13 mouse cellular contexts compared by ENCODE assay signal in genomic region chr8:72353700-72354045, GRCm38 (mm10). TPM values are rescaled to one million over a fixed set of nuclear protein-coding genes. Genes with fewer than 3 reads are reported as not detected.
DNase-seq lines count a peak whose midpoint lies in the region; ATAC-seq and TF ChIP-seq lines count a peak whose summit lies in the region.
"Had no signal": no experiment of that assay in that cellular context is flagged by ENCODE, and none has a peak within 500 bp of the region (broad histone marks: within the 10 kb centered on the region; RNA-seq: fewer than 3 reads in every experiment).

No protein-coding gene starts in this region.

- no peak; the same call in none of the 2 replicates for ATAC-seq in heart, embryonic 14.5 days (ENCODE audit: insufficient number of reproducible peaks, insufficient read depth, low FRiP score, low read depth)
- no peak for ATAC-seq in lung, embryonic 14.5 days (ENCODE audit: insufficient read depth)
- ATAC-seq in liver, embryonic 16.5 days (ENCODE audit: low read depth), result no peak

- peak overlapping the region; percentile 45; the same call in 1 of the 2 replicates for H3K9ac ChIP-seq in heart, embryonic 14.5 days (ENCODE audit: low read length)
- no peak overlapping the region for H3K9ac ChIP-seq in lung, embryonic 14.5 days
- no peak overlapping the region for H3K9ac ChIP-seq in liver, embryonic 16.5 days (ENCODE audit: low read depth, low read length)
- H3K9ac ChIP-seq: embryonic facial prominence, embryonic 15.5 days; hindbrain, embryonic 14.5 days had no signal

- no peaks in the 10 kb centered on the region for H3K27me3 ChIP-seq in heart, embryonic 14.5 days (ENCODE audit: control insufficient read depth, insufficient read depth, low read length)
- no peaks in the 10 kb centered on the region for H3K27me3 ChIP-seq in lung, embryonic 14.5 days (ENCODE audit: insufficient read depth, low read length)
- H3K27me3 ChIP-seq in liver, embryonic 16.5 days (ENCODE audit: control insufficient read depth, insufficient read depth, low read depth, low read length), result no peaks in the 10 kb centered on the region
- H3K27me3 ChIP-seq: CH12.LX; embryonic facial prominence, embryonic 15.5 days had no signal

- 33% methylated on average over 7 of the region's 7 CpGs for WGBS in heart, embryonic 14.5 days
- WGBS in lung, embryonic 14.5 days, result 79% methylated on average over 7 of the region's 7 CpGs
- WGBS in liver, embryonic 16.5 days (ENCODE audit: insufficient replicate concordance), result 58% methylated on average over 7 of the region's 7 CpGs

- no peak for TF ChIP-seq CTCF in lung, embryonic 14.5 days (IDR thresholded peaks at IDR 0.05; ENCODE audit: low read depth)

- no peak overlapping the region for H3K4me2 ChIP-seq in heart, embryonic 14.5 days (ENCODE audit: low read length)
- H3K4me2 ChIP-seq in lung, embryonic 14.5 days, result no peak overlapping the region
- H3K4me2 ChIP-seq in liver, embryonic 16.5 days (ENCODE audit: low read depth, low read length), result no peak overlapping the region
- H3K4me2 ChIP-seq: embryonic facial prominence, embryonic 15.5 days; hindbrain, embryonic 14.5 days had no signal

- H3K4me1 ChIP-seq in heart, embryonic 14.5 days (ENCODE audit: control insufficient read depth in 2 of 2, insufficient read depth in 2 of 2, low read length in 2 of 2), result peaks cover 18 to 33% of the 10 kb centered on the region in 2 experiments
- H3K4me1 ChIP-seq in lung, embryonic 14.5 days (ENCODE audit: insufficient read depth), result no peaks in the 10 kb centered on the region
- peaks cover 39% of the 10 kb centered on the region for H3K4me1 ChIP-seq in liver, embryonic 16.5 days (ENCODE audit: control insufficient read depth, low read depth, low read length)
- H3K4me1 ChIP-seq: embryonic facial prominence, embryonic 15.5 days had no signal

- intact Hi-C loops in heart, postnatal 36 days (cut with DNase I), result no loop called here
- intact Hi-C loops in gastrocnemius, postnatal 14 days (cut with DNase I; ENCODE audit: low total_unique reads), result no loop called here

- no peak for DNase-seq in heart, postnatal 36 days
- peak; percentile 41 for DNase-seq in lung, embryonic 14.5 days
- no peak for DNase-seq in lung, postnatal 36 days
- peak; percentile 50 for DNase-seq in T-cell, adult 2 months (ENCODE audit: low spot score)
- DNase-seq in gastrocnemius, postnatal 14 days, result no peak
- no peak for DNase-seq in urinary bladder, adult 2 months (ENCODE audit: low spot score)
- DNase-seq: cerebellum, postnatal 14 days had no signal

- H3K27ac ChIP-seq in heart, embryonic 14.5 days (replicated peaks in 1 of 2; ENCODE audit: control insufficient read depth in 1 of 2, insufficient read depth in 1 of 2, low read depth in 2 of 2, low read length in 2 of 2), result peak overlapping the region; percentile 40 to 56
- no peak overlapping the region for H3K27ac ChIP-seq in lung, embryonic 14.5 days (ENCODE audit: low read depth)
- H3K27ac ChIP-seq in liver, embryonic 16.5 days (ENCODE audit: low read length), result peak overlapping the region; percentile 54
- H3K27ac ChIP-seq: embryonic facial prominence, embryonic 15.5 days; hindbrain, embryonic 14.5 days; macrophage had no signal

- H3K9me3 ChIP-seq in heart, embryonic 14.5 days (ENCODE audit: control insufficient read depth, low read length), result no peaks in the 10 kb centered on the region
- H3K9me3 ChIP-seq in lung, embryonic 14.5 days (ENCODE audit: low read depth, low read length), result no peaks in the 10 kb centered on the region
- no peaks in the 10 kb centered on the region for H3K9me3 ChIP-seq in liver, embryonic 16.5 days (replicated peaks; ENCODE audit: control insufficient read depth, low read length)
- H3K9me3 ChIP-seq: embryonic facial prominence, embryonic 15.5 days had no signal

- no peak overlapping the region for H3K4me3 ChIP-seq in heart, embryonic 14.5 days (ENCODE audit: control insufficient read depth in 1 of 2, insufficient read depth in 1 of 2, low read depth in 1 of 2, low read length in 2 of 2)
- no peak overlapping the region for H3K4me3 ChIP-seq in lung, embryonic 14.5 days (ENCODE audit: low read depth, low read length)
- no peak overlapping the region for H3K4me3 ChIP-seq in liver, embryonic 16.5 days (ENCODE audit: low read depth, low read length)
- H3K4me3 ChIP-seq: embryonic facial prominence, embryonic 15.5 days had no signal

- H3K36me3 ChIP-seq in heart, embryonic 14.5 days (ENCODE audit: control insufficient read depth, insufficient read depth, low read length), result peaks cover 61% of the 10 kb centered on the region
- peaks cover 54% of the 10 kb centered on the region for H3K36me3 ChIP-seq in lung, embryonic 14.5 days (ENCODE audit: insufficient read depth)
- peaks cover 2% of the 10 kb centered on the region for H3K36me3 ChIP-seq in liver, embryonic 16.5 days (ENCODE audit: control insufficient read depth, insufficient read depth)

RNA-seq across cellular contexts. Expression of gene Klf2, which starts 34.8 kb away (rescaled TPM):
- polyA plus RNA-seq in heart, embryonic 14.5 days (2014; fragmentation: Nextera tagmentation; extraction: Ambion mirVana), result 22.0 and 24.1 TPM in 2 replicates
- total RNA-seq in heart, postnatal 36 days (2021), result 10 to 100 TPM; 42.2 to 97.6 TPM
- polyA plus RNA-seq in lung, embryonic 14.5 days (2014; fragmentation: Nextera tagmentation; extraction: Ambion mirVana), result 14.3 and 15.2 TPM in 2 replicates
- polyA plus RNA-seq in liver, embryonic 16.5 days (2015; fragmentation: Nextera tagmentation; extraction: Ambion mirVana), result 1.8 and 2.0 TPM in 2 replicates
- total RNA-seq in gastrocnemius, postnatal 14 days (2021), result 10 to 100 TPM; 19.1 to 24.1 TPM
- 32.4 and 36.7 TPM in 2 replicates for polyA plus RNA-seq in urinary bladder, adult 2 months (2012; rRNA removed)

RNA-seq across cellular contexts. Expression of gene Gm10282, which starts 48.6 kb away (rescaled TPM):
- polyA plus RNA-seq in heart, embryonic 14.5 days (2014; fragmentation: Nextera tagmentation; extraction: Ambion mirVana), result 17.9 and 18.1 TPM in 2 replicates
- 10 to 100 TPM in 1 of 2 experiments, 1 to 10 TPM in 1; 6.9 to 10.2 TPM for total RNA-seq in heart, postnatal 36 days (2021)
- 38.2 TPM in 2 replicates for polyA plus RNA-seq in lung, embryonic 14.5 days (2014; fragmentation: Nextera tagmentation; extraction: Ambion mirVana)
- polyA plus RNA-seq in liver, embryonic 16.5 days (2015; fragmentation: Nextera tagmentation; extraction: Ambion mirVana), result 5.8 and 6.0 TPM in 2 replicates
- total RNA-seq in gastrocnemius, postnatal 14 days (2021), result 1 to 10 TPM; 5.1 to 7.5 TPM
- polyA plus RNA-seq in urinary bladder, adult 2 months (2012; rRNA removed), result 6.2 and 8.5 TPM in 2 replicates

Comparison
In these comparisons a context has a peak if more than half of its experiments do, and no peak if none do; other contexts are left out.
1. DNase-seq: peak in lung, embryonic 14.5 days (single experiment) and T-cell, adult 2 months (single experiment); none in heart, postnatal 36 days (0 of 2), lung, postnatal 36 days (single experiment), gastrocnemius, postnatal 14 days (single experiment) and urinary bladder, adult 2 months (single experiment).